Mouse (Mus musculus) hindbrain, embryonic 16.5 days (tissue): ENCODE measurements around the gene Mphosph9. TPM values are rescaled to one million over a fixed set of nuclear protein-coding genes. Genes with fewer than 3 reads are reported as not detected.

Source experiments
- ATAC-seq: fragments of 200-750 bp; cut with Nextera tagmentation; 2 replicates; pipeline ENCODE4 v1.8.0; 2017; ENCODE audit warnings: moderate TSS enrichment, moderate library complexity
- H3K27ac ChIP-seq: fragments of 300-500 bp; sonication (generic); 2 replicates; pipeline ENCODE4 v1.5.1; 2014; ENCODE audit warnings: low read depth, mild to moderate bottlenecking, control low read depth, low read length, moderate library complexity
- H3K27me3 ChIP-seq: fragments of 300-500 bp; sonication (generic); replicated peaks from 2 replicates; pipeline ENCODE4 v1.6.1; 2014; ENCODE audit warnings: low read length; ENCODE audit not compliant: control insufficient read depth, insufficient read depth
- H3K36me3 ChIP-seq: fragments of 300-500 bp; sonication (generic); 2 replicates; pipeline ENCODE4 v1.6.1; 2014; ENCODE audit warnings: mild to moderate bottlenecking, low read length, moderate library complexity, mixed read lengths; ENCODE audit not compliant: control insufficient read depth, insufficient read depth
- H3K4me1 ChIP-seq: fragments of 300-500 bp; sonication (generic); 2 replicates; pipeline ENCODE4 v1.6.1; 2014; ENCODE audit warnings: low read depth, low read length; ENCODE audit not compliant: control insufficient read depth, insufficient read depth
- H3K4me2 ChIP-seq: fragments of 300-500 bp; sonication (generic); 2 replicates; pipeline ENCODE4 v1.6.1; 2014; ENCODE audit warnings: mild to moderate bottlenecking, low read length, control low read depth, moderate library complexity
- H3K4me3 ChIP-seq: fragments of 300-500 bp; sonication (generic); 2 replicates; pipeline ENCODE4 v1.5.1; 2014; ENCODE audit warnings: mild to moderate bottlenecking, low read length, control low read depth, moderate library complexity
- H3K9ac ChIP-seq: fragments of 300-500 bp; sonication (generic); 2 replicates; pipeline ENCODE4 v1.6.1; 2014; ENCODE audit warnings: low read depth, mild to moderate bottlenecking, control low read depth, low read length, moderate library complexity
- H3K9me3 ChIP-seq: fragments of 300-500 bp; sonication (generic); 2 replicates; pipeline ENCODE4 v1.6.1; 2014; ENCODE audit warnings: mild to moderate bottlenecking, low read length, moderate library complexity; ENCODE audit not compliant: control insufficient read depth
- WGBS: fragments of 180-500 bp; shearing (Covaris S2); extraction: QIAGEN DNeasy Blood & Tissue Kit; methylation state at CpG from one replicate; pipeline ENCODE4 v1.1.7; 2014; 5-methylcytosine and 5-hydroxymethylcytosine counted together
- polyA plus RNA-seq: library from polyadenylated mRNA; unstranded; fragments of >200 nt; fragmentation: Nextera tagmentation; extraction: Ambion mirVana; gene quantifications from 2 replicates; pipeline ENCODE4 v1.2.1, GENCODE M21; 2015

Mphosph9 gene
- polyA plus RNA-seq, 1 experiment from 2014 or later = 9.9 TPM

DNA sequence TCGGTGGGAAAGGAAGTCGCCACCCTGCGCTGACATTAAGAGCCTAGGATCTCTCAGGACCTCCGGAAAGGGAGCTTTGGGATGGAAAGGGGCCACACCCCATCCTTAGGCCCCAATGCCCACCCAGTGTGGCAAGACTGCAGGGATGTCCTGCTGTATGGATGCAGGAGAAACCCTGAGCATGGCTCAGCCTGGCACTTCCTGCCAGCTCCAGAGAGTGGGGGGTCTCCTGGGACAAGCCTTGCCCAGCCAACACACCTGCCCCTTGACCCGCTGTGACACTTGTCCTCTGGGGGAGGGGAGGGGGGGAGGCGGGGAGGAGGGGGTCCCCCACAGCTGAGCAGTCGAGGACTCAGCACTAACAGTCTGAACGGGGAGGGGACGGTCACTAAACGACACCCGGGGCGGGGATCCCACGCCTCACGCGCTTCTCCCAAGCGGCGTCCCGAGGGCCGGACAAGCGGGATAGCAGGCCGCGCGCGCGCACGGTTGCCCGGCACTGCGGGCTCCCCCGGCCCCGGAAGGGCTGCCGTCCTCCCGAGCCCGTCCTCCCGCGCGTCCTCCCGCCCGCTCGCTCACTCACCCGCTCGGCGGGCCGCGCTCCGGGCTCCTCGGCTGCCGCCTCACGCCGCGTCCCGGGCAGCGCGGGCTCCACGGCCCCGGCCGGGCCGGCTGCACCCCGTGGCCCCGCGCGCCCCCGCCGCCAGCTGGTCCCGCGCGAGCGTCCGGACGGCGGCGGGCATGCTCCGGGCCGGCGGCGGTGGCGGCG is 78.7 kb downstream of the Mphosph9 start:
- peak overlapping the region; percentile 78 for H3K27ac ChIP-seq
- no peaks in the 10 kb centered on the region for H3K27me3 ChIP-seq
- H3K4me1 ChIP-seq = peaks cover 23% of the 10 kb centered on the region
- no peaks in the 10 kb centered on the region for H3K9me3 ChIP-seq
- peak; percentile 72 for ATAC-seq
- H3K9ac ChIP-seq = peak overlapping the region; percentile 88
- 4% methylated on average over 7 of the region's 77 CpGs for whole genome bisulfite sequencing
- peak overlapping the region; percentile 81 for H3K4me3 ChIP-seq
- peak overlapping the region; percentile 89 for H3K4me2 ChIP-seq
- 0 out of 2 replicates have a peak, but pooled peaks cover 3% of the 10 kb centered on the region for H3K36me3 ChIP-seq

DNA sequence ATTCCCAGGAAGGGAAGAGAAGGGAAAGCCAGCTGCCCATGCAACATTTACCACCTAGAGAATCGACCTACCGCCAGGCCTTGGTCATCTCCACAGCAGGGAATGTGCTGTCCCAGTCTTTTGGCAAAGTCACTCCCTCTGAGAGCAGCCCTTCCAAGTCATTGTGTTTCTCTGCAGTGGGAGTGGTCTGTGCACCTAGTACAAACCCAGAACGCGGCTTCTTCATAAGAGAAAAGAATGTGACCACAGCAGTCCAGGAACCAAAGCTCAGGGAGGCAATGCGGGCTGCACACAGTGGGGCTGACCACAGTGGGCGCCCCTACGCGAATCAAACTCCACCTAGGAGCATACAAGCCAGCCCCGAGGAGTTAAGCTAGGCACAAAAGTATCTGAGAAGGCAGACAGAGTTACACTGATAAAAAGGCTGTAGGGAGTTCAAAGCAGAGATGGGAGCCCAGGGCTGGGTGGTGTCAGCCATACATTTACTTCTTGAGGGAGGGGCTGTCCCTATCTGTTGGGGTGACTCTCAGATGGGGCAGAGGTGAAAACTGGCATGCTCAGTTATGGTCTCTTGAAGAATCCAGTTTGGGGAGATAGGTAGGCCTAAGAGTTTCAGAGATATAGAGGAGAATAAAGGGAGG is 79.7 kb downstream of the Mphosph9 start:
- 15% methylated on average over 9 of the region's 9 CpGs for WGBS
- Histone ChIP-seq H3K9ac (peak overlapping the region; percentile 88), H3K27me3 (no peaks in the 10 kb centered on the region), H3K4me1 (peaks cover 23% of the 10 kb centered on the region), H3K36me3 (no peaks in the 10 kb centered on the region), H3K9me3 (no peaks in the 10 kb centered on the region), H3K4me3 (peak overlapping the region; percentile 81), H3K4me2 (peak overlapping the region; percentile 89), H3K27ac (peak overlapping the region; percentile 78; the same call in 1 of the 2 replicates)
- ATAC-seq = no peak

DNA sequence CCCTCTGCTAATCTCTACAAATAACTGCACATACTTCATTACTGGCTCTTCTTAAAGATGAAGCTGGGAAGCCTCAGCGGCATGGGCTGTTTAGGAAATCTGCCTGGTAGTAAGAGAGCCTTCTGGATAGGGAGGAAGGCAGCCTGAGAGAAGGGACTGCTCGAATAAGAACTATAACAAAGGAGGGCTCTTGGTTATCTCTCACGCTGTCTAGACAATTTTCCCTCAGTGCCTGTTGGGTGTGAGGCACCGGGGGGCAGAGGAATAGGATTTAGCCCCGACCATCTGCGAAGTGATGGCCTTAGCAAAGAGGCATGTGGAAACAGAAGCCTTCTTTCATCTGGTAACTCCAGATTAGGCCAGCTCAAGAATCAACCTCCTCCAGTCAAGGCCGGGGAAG is 80.5 kb downstream of the Mphosph9 start:
- peak overlapping the region; percentile 89 for H3K4me2 ChIP-seq
- H3K4me1 ChIP-seq = peaks cover 23% of the 10 kb centered on the region
- no peaks in the 10 kb centered on the region for H3K36me3 ChIP-seq
- no peaks in the 10 kb centered on the region for H3K9me3 ChIP-seq
- no peaks in the 10 kb centered on the region for H3K27me3 ChIP-seq
- H3K4me3 ChIP-seq = no peak overlapping the region
- no peak for ATAC-seq
- WGBS = 44% methylated on average over 7 of the region's 7 CpGs
- 0 out of 2 replicates have a peak overlapping the region, but pooled peaks have one; percentile 23 for H3K27ac ChIP-seq
- peak overlapping the region; percentile 31; the same call in 1 of the 2 replicates for H3K9ac ChIP-seq

DNA sequence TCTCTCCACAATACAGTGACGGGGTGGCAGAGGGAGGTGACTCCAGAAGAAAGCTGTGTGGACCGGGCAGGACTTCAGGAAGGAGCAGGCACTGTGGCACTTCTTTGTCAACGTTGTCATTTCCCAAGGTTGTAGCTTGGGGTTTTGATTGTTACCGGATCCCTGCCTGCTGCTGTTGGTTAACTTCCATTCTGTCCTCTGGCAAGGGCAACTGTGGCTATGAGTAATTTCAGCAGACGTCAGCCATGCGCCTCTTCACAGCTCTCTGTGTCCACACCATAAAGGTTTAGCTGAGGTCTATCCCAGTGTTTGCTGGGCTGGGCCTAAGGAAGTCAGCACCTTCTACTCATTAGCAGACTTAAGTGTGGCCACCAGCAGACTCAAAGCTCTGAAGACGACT is 82.9 kb downstream of the Mphosph9 start:
- WGBS = 94% methylated on average over 7 of the region's 7 CpGs
- Histone ChIP-seq H3K36me3 (no peaks in the 10 kb centered on the region), H3K9me3 (no peaks in the 10 kb centered on the region), H3K4me2 (no peak overlapping the region), H3K9ac (no peak overlapping the region), H3K27me3 (no peaks in the 10 kb centered on the region), H3K27ac (no peak overlapping the region), H3K4me3 (no peak overlapping the region), H3K4me1 (peaks cover 36% of the 10 kb centered on the region)
- ATAC-seq = no peak

DNA sequence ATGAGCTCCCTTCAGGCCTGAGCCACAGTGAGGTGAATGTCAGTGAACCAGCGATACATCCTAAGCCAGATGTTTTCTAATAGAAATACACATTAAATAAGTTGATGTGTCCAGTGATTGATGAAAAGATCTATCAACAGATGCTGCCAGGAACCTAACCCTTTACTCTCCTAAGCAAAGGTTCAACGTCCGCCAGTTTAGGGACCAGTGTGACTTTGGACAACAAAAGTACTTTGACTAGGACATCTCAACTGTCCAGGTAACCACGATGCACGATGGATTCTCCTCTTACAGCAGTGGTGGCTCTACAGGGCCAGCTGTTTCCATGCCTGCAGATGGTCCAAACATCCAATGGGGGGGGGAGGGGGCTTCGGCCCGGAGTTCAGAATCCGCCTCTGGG is 83.3 kb downstream of the Mphosph9 start:
- H3K9me3 ChIP-seq = no peaks in the 10 kb centered on the region
- no peak overlapping the region for H3K4me2 ChIP-seq
- no peak overlapping the region for H3K4me3 ChIP-seq
- no peak overlapping the region for H3K9ac ChIP-seq
- no peak for ATAC-seq
- no peaks in the 10 kb centered on the region for H3K36me3 ChIP-seq
- H3K27ac ChIP-seq = no peak overlapping the region
- H3K27me3 ChIP-seq = no peaks in the 10 kb centered on the region
- WGBS = 95% methylated on average over 8 of the region's 8 CpGs
- peaks cover 36% of the 10 kb centered on the region for H3K4me1 ChIP-seq

DNA sequence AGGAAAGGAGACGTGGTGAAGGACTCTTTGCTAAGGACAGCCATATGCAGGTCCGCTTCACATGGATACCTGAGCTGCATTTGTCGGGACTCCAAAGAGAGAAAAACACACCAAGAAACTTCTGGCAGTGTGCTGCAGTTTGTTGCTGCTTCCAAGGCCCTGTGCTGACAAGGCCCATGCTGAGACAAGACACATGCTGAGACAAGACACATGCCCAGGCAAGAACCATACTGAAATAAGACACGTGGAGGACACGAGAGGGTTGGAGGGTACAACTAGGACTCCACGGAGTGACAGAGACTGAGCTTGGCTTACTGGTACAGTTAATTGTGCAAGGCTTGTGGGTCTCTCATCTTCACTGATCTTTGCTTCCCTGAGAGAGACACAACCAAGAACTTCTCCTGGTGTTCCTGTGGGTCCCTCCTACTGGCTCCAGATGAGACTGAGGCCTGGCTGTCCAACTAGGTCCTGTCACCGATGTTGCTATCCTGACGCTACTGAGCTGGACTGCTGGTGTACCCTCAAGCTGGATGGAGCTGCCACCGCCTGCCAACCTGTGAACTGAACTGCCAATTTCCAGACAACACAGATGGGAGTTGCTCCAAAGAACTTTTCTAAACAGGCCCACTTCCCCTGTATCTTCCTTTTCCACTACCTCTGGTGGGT is 84.4 kb downstream of the Mphosph9 start:
- ATAC-seq = no peak
- Histone ChIP-seq H3K9ac (no peak overlapping the region), H3K36me3 (no peaks in the 10 kb centered on the region), H3K9me3 (no peaks in the 10 kb centered on the region), H3K4me2 (no peak overlapping the region), H3K27ac (no peak overlapping the region), H3K4me1 (peaks cover 32% of the 10 kb centered on the region), H3K4me3 (no peak overlapping the region), H3K27me3 (no peaks in the 10 kb centered on the region)
- WGBS = 89% methylated on average over 9 of the region's 9 CpGs

DNA sequence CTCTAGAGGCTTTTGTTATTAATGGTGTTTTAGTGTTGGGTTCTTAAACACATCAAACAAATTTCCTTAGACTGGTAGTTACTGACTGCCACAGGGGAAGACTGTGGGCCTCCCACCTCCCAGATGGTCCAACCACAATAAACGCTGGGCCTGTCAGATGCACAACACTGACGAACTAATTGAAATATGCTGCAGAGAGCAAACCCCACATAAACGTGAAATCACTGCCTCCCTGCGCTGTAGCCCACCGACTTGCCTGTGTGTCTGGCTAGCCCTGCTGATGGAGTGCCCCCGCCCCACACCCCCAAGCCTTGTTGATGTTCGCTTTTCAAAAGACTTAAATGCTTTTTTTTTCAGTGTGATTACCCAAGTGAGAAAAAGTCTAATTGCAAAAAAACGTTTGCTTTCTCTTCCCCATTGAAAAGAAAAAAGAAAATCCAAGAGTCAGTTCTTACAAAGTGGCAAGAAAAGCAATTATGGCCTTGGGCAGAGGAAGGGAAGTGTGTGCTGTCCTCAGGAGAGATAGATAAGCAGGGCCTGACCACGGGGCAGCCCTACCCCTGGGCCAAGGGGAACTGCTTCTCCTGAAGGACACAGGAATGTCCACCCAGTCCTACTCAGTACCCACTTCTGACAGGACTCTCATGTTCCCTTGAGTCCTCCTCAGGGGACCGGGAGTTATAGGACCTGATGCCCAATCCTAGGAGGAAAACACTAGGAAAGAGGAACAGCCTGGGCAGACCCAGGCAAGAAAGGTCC is 85.9 kb downstream of the Mphosph9 start:
- peak overlapping the region; percentile 31 for H3K4me2 ChIP-seq

DNA sequence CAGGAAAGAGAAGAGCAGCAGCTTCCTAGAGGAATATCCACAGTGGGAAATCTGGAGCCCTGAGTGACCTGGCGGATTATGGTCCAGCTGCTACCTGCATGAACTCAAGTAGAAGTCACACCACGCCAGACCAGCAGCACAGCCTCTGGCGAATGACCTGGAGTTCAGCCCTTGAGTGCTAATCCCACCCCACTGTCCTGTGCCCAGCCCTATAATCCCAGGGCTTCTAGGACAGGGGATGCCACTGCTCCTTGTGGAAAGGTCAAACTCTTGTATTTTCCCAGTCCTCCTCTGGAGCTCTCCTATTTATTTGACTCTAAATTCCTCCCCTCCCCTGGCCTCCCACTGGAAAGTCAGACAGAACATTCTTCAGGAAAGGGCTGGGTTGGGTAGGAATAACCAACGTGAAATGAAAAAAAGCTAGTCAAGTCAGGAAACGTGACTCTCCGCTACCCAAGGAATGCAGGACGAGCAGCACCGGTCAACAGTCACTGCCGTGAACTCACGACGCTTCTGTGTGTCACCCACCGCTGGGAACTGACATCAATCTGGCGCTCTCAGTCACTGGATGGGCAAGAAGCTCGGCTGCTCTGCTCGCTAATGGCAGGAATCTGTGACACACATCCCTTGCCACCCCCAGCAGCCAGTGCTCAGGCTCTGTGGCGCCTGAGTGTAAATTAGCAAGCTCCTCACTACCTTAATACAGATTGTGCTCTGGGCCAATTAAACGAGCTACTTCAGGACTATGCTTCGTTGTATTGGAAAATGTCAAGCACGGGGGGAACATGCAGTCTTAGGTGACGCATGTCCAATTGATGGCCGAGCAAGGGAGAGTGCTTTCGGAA is 86.7 kb downstream of the Mphosph9 start:
- no peaks in the 10 kb centered on the region for H3K36me3 ChIP-seq
- H3K27ac ChIP-seq = peak overlapping the region; percentile 53
- 27% methylated on average over 22 of the region's 22 CpGs for WGBS
- H3K9me3 ChIP-seq = no peaks in the 10 kb centered on the region
- H3K4me3 ChIP-seq = no peak overlapping the region
- H3K4me1 ChIP-seq = peaks cover 18% of the 10 kb centered on the region
- peak overlapping the region; percentile 31 for H3K4me2 ChIP-seq
- peak; percentile 60 for ATAC-seq
- peak overlapping the region; percentile 23; the same call in 1 of the 2 replicates for H3K9ac ChIP-seq
- H3K27me3 ChIP-seq = no peaks in the 10 kb centered on the region

More for the DNA sequence above, 85.9 kb downstream of the Mphosph9 start:
- 33% methylated on average over 10 of the region's 10 CpGs for WGBS
- Histone ChIP-seq H3K4me3 (no peak overlapping the region), H3K9me3 (no peaks in the 10 kb centered on the region), H3K9ac (peak overlapping the region; percentile 23; the same call in 1 of the 2 replicates), H3K36me3 (no peaks in the 10 kb centered on the region), H3K4me1 (peaks cover 18% of the 10 kb centered on the region), H3K27ac (peak overlapping the region; percentile 53), H3K27me3 (no peaks in the 10 kb centered on the region)
- peak; percentile 29 for ATAC-seq
